Mouse (Mus musculus) neural tube, embryonic 11.5 days (tissue): ENCODE results near the gene Pou1f1. TPM values are rescaled to one million over a fixed set of nuclear protein-coding genes. Genes with fewer than 3 reads are reported as not detected.

Experiments
- ATAC-seq: fragments of 200-750 bp; cut with Nextera tagmentation; 2 replicates; pipeline ENCODE4 v1.8.0; 2017; ENCODE audit warnings: moderate number of reproducible peaks, mild to moderate bottlenecking, moderate TSS enrichment, moderate library complexity; ENCODE audit not compliant: insufficient read depth, low FRiP score, low TSS enrichment
- DNase-seq: peaks from one replicate; pipeline ENCODE4 v3.0.0-alpha.2; 2015; ENCODE audit warnings: low spot score
- H3K27ac ChIP-seq: fragments of 300-500 bp; sonication (generic); 2 replicates; pipeline ENCODE4 v1.5.1; 2014; ENCODE audit warnings: low read depth, mild to moderate bottlenecking, low read length
- H3K27me3 ChIP-seq: fragments of 300-500 bp; sonication (generic); 2 replicates; pipeline ENCODE4 v1.6.1; 2014; ENCODE audit warnings: mild to moderate bottlenecking, low read length, mixed read lengths; ENCODE audit not compliant: control insufficient read depth, insufficient read depth
- H3K36me3 ChIP-seq: fragments of 300-500 bp; sonication (generic); 2 replicates; pipeline ENCODE4 v1.6.1; 2014; ENCODE audit warnings: mild to moderate bottlenecking, low read length, moderate library complexity, mixed read lengths; ENCODE audit not compliant: control insufficient read depth, insufficient read depth
- H3K4me1 ChIP-seq: fragments of 300-500 bp; sonication (generic); 2 replicates; pipeline ENCODE4 v1.6.1; 2014; ENCODE audit warnings: low read length, mixed read lengths; ENCODE audit not compliant: control insufficient read depth, insufficient read depth
- H3K4me2 ChIP-seq: fragments of 300-500 bp; sonication (generic); 2 replicates; pipeline ENCODE4 v1.6.1; 2014; ENCODE audit warnings: low read depth, mild to moderate bottlenecking, moderate library complexity
- H3K4me3 ChIP-seq: fragments of 300-500 bp; sonication (generic); 2 replicates; pipeline ENCODE4 v1.5.1; 2014; ENCODE audit warnings: low read depth, low read length
- H3K9ac ChIP-seq: fragments of 300-500 bp; sonication (generic); 2 replicates; pipeline ENCODE4 v1.6.1; 2014; ENCODE audit warnings: mild to moderate bottlenecking, low read length
- H3K9me3 ChIP-seq: fragments of 300-500 bp; sonication (generic); 2 replicates; pipeline ENCODE4 v1.6.1; 2016; ENCODE audit warnings: low read length; ENCODE audit not compliant: control insufficient read depth
- WGBS: fragments of 180-500 bp; shearing (Covaris S2); extraction: QIAGEN DNeasy Blood & Tissue Kit; methylation state at CpG from one replicate; pipeline ENCODE4 v1.1.7; 2014; 5-methylcytosine and 5-hydroxymethylcytosine counted together
- polyA plus RNA-seq: library from polyadenylated mRNA; unstranded; fragments of >200 nt; fragmentation: Nextera tagmentation; extraction: Ambion mirVana; gene quantifications from 2 replicates; pipeline ENCODE4 v1.2.1, GENCODE M21; 2014

Pou1f1 gene
- polyA plus RNA-seq, 1 experiment from 2014 or later = not detected

GRCm38 (mm10) chr16:65529589-65529988 lies 9.3 kb downstream of the Pou1f1 start:
- no peaks in the 10 kb centered on the region for H3K36me3 ChIP-seq
- H3K9me3 ChIP-seq = no peaks in the 10 kb centered on the region
- no peaks in the 10 kb centered on the region for H3K4me1 ChIP-seq
- H3K4me3 ChIP-seq = no peak overlapping the region
- 14% methylated on average over 5 of the region's 5 CpGs for WGBS
- no peaks in the 10 kb centered on the region for H3K27me3 ChIP-seq
- ATAC-seq = no peak
- H3K27ac ChIP-seq = no peak overlapping the region
- no peak overlapping the region for H3K9ac ChIP-seq
- peak; percentile 11 for DNase-seq
- H3K4me2 ChIP-seq = no peak overlapping the region

GRCm38 (mm10) chr16:65531663-65532062 lies 11.4 kb downstream of the Pou1f1 start:
- ATAC-seq = no peak
- no peak overlapping the region for H3K4me2 ChIP-seq
- H3K4me3 ChIP-seq = no peak overlapping the region
- no peak for DNase-seq
- H3K27me3 ChIP-seq = no peaks in the 10 kb centered on the region
- 83% methylated on average over 8 of the region's 8 CpGs for WGBS
- H3K9me3 ChIP-seq = no peaks in the 10 kb centered on the region
- no peak overlapping the region for H3K27ac ChIP-seq
- H3K4me1 ChIP-seq = no peaks in the 10 kb centered on the region
- no peak overlapping the region for H3K9ac ChIP-seq
- H3K36me3 ChIP-seq = no peaks in the 10 kb centered on the region

- Histone ChIP-seq H3K9me3 (no peaks in the 10 kb centered on the region), H3K27ac (no peak overlapping the region), H3K4me3 (no peak overlapping the region), H3K9ac (no peak overlapping the region), H3K36me3 (no peaks in the 10 kb centered on the region), H3K4me2 (no peak overlapping the region), H3K27me3 (no peaks in the 10 kb centered on the region), H3K4me1 (no peaks in the 10 kb centered on the region)
- WGBS = 33% methylated on average over 12 of the region's 12 CpGs
- DNase-seq (peak; percentile 51), ATAC-seq (no peak)
Observed at GRCm38 (mm10) chr16:65533315-65533999, 13.1 kb downstream of the Pou1f1 start.

- H3K36me3 ChIP-seq = no peaks in the 10 kb centered on the region
- DNase-seq (no peak), ATAC-seq (no peak)
- H3K4me2 ChIP-seq = no peak overlapping the region
- H3K4me1 ChIP-seq = no peaks in the 10 kb centered on the region
- no peak overlapping the region for H3K9ac ChIP-seq
- H3K27ac ChIP-seq = no peak overlapping the region
- no peaks in the 10 kb centered on the region for H3K27me3 ChIP-seq
- 85% methylated on average over 11 of the region's 11 CpGs for WGBS
- no peak overlapping the region for H3K4me3 ChIP-seq
- no peaks in the 10 kb centered on the region for H3K9me3 ChIP-seq
Observed at GRCm38 (mm10) chr16:65543676-65544293, 23.5 kb downstream of the Pou1f1 start.

GRCm38 (mm10) chr16:65548960-65549359 lies 28.6 kb downstream of the Pou1f1 start:
- DNase-seq (no peak), ATAC-seq (no peak)
- no peak overlapping the region for H3K27ac ChIP-seq
- no peaks in the 10 kb centered on the region for H3K36me3 ChIP-seq
- no peak overlapping the region for H3K4me2 ChIP-seq
- no peak overlapping the region for H3K4me3 ChIP-seq
- no peak overlapping the region for H3K9ac ChIP-seq
- H3K4me1 ChIP-seq = no peaks in the 10 kb centered on the region
- no peaks in the 10 kb centered on the region for H3K9me3 ChIP-seq
- H3K27me3 ChIP-seq = no peaks in the 10 kb centered on the region
- WGBS = 89% methylated on average over 7 of the region's 7 CpGs

GRCm38 (mm10) chr16:65550814-65551213 lies 30.5 kb downstream of the Pou1f1 start:
- Histone ChIP-seq H3K27ac (no peak overlapping the region), H3K4me3 (no peak overlapping the region), H3K4me2 (no peak overlapping the region), H3K27me3 (no peaks in the 10 kb centered on the region), H3K9ac (no peak overlapping the region), H3K4me1 (no peaks in the 10 kb centered on the region), H3K9me3 (no peaks in the 10 kb centered on the region), H3K36me3 (no peaks in the 10 kb centered on the region)
- DNase-seq (no peak), ATAC-seq (no peak)
- WGBS = 90% methylated on average over 13 of the region's 13 CpGs

GRCm38 (mm10) chr16:65554267-65554666 lies 34.0 kb downstream of the Pou1f1 start:
- DNase-seq (no peak), ATAC-seq (no peak)
- Histone ChIP-seq H3K4me3 (no peak overlapping the region), H3K4me1 (no peaks in the 10 kb centered on the region), H3K4me2 (no peak overlapping the region), H3K36me3 (no peaks in the 10 kb centered on the region), H3K27ac (no peak overlapping the region), H3K27me3 (no peaks in the 10 kb centered on the region), H3K9me3 (no peaks in the 10 kb centered on the region), H3K9ac (no peak overlapping the region)
- 89% methylated on average over 5 of the region's 5 CpGs for WGBS

GRCm38 (mm10) chr16:65557369-65557768 lies 37.1 kb downstream of the Pou1f1 start:
- no peak overlapping the region for H3K4me2 ChIP-seq
- no peaks in the 10 kb centered on the region for H3K9me3 ChIP-seq
- no peak overlapping the region for H3K4me3 ChIP-seq
- no peak overlapping the region for H3K27ac ChIP-seq
- no peak overlapping the region for H3K9ac ChIP-seq
- 77% methylated on average over 5 of the region's 5 CpGs for WGBS
- no peaks in the 10 kb centered on the region for H3K4me1 ChIP-seq
- H3K27me3 ChIP-seq = no peaks in the 10 kb centered on the region
- ATAC-seq (no peak), DNase-seq (no peak)
- no peaks in the 10 kb centered on the region for H3K36me3 ChIP-seq

GRCm38 (mm10) chr16:65559591-65559990 lies 39.3 kb downstream of the Pou1f1 start:
- H3K27me3 ChIP-seq = no peaks in the 10 kb centered on the region
- WGBS = 85% methylated on average over 2 of the region's 2 CpGs
- no peaks in the 10 kb centered on the region for H3K36me3 ChIP-seq
- H3K4me1 ChIP-seq = 0 out of 2 replicates have a peak, but pooled peaks cover 2% of the 10 kb centered on the region
- no peaks in the 10 kb centered on the region for H3K9me3 ChIP-seq
- no peak overlapping the region for H3K4me3 ChIP-seq
- H3K27ac ChIP-seq = no peak overlapping the region
- H3K4me2 ChIP-seq = no peak overlapping the region
- ATAC-seq (no peak), DNase-seq (no peak)
- H3K9ac ChIP-seq = no peak overlapping the region
